Mouse (Mus musculus): Measurements from ENCODE around the gene Zfp595. TPM values are rescaled to one million over a fixed set of nuclear protein-coding genes. Genes with fewer than 3 reads are reported as not detected.
"Not testable (repeated sequence)": the region's sequence is repeated elsewhere in the genome, so short reads cannot be mapped to it uniquely, and the experiment has no call there.

The Zfp595 gene
- polyA plus RNA-seq (2012), result 0.11 and 0.18 TPM in 2 replicates

DNA sequence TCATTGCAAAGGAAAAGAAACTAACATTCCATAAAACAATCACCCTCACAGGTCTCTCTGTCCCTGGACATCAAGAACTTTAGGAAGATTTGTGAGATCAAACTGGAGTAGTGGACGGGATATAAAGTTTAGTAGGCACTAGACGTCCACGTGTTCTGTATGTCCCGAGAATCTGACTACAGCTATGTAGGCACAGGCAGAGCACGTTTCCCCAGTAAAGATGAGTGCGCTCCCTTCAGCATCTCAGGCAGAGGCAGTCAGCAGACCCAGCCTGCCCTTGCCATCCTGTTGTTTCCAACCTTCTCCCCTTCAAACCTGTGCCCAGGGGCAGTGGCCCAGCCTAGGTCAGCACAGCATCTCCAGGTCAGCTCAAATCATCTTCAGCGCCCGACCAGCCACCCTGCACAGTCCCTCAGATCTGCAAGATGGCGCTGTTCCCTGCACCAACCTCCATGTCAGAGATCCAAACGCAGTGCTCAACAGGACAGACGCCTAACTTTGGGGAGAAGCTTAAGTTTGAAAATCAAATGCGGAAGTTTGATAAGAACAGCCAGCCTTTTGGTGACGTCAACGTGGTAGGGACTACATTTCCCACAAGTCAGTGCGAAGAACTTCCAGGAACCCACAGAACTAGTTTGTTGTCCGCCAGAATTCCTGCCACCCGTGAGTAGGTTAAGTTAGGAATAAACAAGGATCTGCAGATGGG is at the start of gene Zfp595:
Zfp595 (minus strand) TSS at position 552 of the 706 bp plus-strand sequence.
- no peak for TF ChIP-seq GATA1 (IDR thresholded peaks at IDR 0.05; ENCODE audit: low read length)

DNA sequence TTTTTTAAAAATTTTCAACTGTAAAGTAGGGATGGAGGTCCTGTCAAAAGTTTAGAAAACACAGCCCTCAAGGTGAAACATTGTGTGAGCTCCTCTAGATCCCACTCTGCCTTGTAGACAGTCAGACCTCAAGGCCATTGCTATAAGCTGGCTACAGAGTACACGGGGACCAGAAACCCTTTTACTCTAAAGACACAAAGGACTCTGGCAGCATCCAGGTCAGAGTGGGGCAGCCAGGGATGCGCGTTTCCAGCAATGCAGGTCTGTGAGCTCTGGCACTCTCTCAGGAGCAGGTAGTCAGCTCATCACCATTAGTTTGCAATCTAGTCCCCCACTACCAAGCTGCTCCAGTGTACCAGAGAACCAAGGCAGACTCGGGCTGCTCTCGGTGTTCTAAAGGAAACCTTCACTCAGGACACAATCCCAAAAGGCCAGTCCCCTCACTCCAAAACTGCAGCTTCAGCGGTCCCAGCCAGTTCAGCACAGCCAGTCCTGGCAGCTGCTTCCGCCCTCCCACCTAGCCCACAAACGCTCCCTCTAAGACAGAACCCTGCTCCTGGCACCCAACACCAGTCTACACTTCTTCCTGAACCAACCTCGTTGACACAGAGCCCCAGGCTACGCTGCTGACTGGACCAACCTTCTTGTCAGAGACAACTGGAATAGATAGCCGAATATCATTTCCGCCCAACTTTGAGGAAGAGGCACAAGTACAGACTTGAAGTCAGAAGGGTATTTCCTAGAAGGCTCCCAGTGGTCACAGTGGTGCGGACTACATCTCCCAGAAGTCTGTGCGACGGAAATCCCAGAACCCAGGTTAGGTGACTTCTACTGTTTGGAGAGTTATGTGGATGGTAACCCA is 42.9 kb upstream of the Zfp595 start, which contains the start of the genes Gm28041 and Zfp456:
Gm28041 (minus strand) TSS at position 684 of the 862 bp plus-strand sequence.
Zfp456 (minus strand) TSS at position 761 of the 862 bp plus-strand sequence.
- not testable (repeated sequence) for TF ChIP-seq GATA1 (IDR thresholded peaks at IDR 0.05; ENCODE audit: low read length)

DNA sequence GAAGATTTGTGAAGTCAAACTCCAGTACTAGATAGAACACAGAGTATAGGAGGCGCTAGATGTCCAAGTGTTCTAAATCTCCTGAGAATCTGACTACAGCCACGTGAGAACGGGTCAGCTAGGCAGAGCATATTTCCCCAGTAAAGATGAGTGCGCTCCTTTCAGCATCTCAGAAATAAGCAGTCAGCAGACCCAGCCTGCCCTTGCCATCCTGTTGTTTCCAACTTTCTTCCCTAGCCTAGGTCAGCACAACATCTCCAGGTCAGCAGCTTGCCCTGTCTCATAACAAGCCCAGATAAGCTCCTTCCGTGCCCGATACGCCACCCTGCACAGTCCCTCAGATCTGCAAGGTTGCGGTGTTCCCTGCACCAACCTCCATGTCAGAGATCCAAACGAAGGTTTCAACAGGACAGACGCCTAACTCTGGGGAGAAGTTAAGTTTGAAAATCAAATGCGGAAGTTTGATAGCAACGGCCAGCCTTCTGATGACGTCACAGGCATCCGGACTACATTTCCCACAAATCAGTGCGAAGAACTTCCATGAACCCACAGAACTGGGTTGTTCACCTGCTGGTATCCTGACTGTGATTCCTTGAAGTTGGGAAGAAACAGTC is 27.9 kb upstream of the Zfp595 start, which contains the start of the genes Gm28044 and Zfp953:
Gm28044 (minus strand) TSS at position 406 of the 614 bp plus-strand sequence.
Zfp953 (minus strand) TSS at position 475 of the 614 bp plus-strand sequence.
- TF ChIP-seq GATA1 (IDR thresholded peaks at IDR 0.05; ENCODE audit: low read length), result no peak

DNA sequence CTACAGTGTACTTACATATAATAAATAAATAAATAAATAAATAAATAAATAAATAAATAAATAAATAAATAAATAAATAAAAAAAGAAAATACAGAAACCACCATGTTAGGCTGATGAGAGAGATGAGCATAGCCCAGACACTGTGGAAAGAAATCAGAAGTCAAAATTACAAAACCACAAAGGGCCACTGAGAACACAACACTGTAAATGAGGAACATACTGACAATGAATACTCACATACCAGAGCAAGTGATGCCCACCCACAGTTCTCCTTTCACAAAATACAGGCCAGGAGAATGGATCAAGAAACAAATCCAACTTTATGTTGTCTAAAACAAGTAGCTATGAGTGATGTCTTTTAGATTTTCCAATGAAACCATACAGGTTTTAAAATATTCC is 19.5 kb upstream of the Zfp595 start:
- no peak for TF ChIP-seq GATA1 (IDR thresholded peaks at IDR 0.05; ENCODE audit: low read length)

DNA sequence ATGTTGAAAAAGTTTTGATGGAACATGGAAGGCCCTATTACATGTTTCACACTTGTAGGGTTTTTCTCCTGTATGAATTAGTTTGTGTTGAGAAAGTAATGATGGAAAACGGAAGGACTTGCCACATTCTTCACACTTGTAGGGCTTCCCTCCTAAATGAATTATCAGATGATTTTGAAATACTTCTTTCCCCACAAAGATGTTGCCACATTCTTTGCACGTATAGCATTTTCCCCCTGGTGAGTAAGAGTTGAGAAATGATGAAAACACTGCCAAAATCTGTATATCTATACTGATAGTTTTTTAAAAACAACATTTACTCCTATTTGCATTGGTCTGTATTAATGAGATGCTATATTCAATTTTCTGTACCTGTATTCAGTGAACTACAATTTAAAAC is 11.1 kb upstream of the Zfp595 start:
- no peak for TF ChIP-seq GATA1 (IDR thresholded peaks at IDR 0.05; ENCODE audit: low read length)

DNA sequence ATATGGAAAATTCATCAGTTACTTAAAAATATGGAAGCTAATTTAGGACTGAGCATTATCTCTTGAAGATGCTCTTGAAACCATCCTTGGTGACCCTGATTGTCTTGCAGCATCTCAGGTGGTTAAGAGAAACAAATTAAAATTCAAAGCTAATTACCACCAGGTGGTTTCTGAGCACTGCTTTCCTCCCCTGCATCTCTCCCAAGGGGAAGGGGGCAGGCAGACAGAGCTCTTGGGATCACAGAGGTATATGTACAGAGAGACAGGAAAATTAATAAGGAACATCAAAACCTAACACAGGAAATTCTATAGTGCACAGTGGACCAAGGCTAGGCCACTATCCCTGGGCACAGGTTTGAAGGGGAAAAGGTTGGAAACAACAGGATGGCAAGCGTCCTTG is 507 bp upstream of the Zfp595 start:
- TF ChIP-seq GATA1 (IDR thresholded peaks at IDR 0.05; ENCODE audit: low read length), result no peak

DNA sequence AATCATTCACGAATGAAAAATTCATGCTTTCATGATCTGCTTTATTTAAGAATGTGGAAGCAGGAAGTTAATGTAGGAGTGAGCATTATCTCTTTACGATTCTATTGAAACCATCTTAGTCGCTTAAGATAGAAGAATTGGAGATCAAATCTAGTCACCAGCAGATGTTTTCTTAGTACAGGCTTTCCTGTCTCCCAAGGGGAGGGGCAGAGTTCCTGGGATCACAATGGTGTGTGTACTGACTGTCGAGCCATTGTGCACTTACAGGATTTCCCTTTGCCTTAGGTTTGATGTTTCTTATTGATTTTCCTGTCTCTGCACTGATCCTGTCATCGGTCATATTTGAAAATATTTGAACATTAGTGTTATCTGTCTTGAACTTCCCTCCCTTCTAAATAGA is 25.7 kb downstream of the Zfp595 start:
- no peak for TF ChIP-seq GATA1 (IDR thresholded peaks at IDR 0.05; ENCODE audit: low read length)

DNA sequence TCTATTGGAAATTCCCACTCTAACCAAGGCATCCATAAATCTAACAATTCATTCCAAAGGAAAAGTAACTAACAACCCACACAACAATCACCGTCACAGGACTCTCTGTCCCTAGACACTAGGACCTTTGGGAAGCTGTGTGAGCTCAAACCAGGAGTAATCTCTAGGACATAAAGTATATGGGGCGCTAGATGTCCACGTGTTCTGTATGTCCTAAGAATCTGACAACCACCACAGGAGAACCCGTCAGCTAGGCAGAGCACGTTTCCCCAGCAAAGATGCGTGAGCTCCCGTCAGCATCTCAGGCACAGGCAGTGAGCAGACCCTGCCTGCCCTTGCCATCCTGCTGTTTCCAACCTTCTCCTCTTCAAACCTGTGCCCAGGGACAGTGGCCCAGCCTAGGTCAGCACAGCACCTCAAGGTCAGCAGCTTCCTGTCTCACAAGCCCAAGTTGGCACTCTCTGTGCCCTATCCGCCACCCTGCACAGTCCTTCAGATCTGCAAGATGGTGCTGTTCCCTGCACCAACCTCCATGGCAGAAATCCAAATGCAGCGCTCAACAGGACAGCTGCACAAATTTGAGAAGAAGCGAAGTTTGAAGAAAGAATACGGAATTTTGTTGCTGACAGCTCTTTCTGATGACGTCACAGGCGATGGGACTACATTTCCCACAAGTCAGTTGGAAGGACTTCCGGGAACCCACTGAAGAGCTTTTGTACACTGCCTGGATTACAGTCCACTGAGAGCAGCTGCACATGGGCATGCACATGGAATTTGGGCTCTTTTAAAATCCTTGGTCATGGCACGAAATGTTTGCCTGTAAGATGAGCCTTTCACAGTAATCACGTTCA is 26.3 kb downstream of the Zfp595 start, which contains the start of gene Zfp457:
Zfp457 (minus strand) TSS at position 664 of the 851 bp plus-strand sequence.
- no peak for TF ChIP-seq GATA1 (IDR thresholded peaks at IDR 0.05; ENCODE audit: low read length)

DNA sequence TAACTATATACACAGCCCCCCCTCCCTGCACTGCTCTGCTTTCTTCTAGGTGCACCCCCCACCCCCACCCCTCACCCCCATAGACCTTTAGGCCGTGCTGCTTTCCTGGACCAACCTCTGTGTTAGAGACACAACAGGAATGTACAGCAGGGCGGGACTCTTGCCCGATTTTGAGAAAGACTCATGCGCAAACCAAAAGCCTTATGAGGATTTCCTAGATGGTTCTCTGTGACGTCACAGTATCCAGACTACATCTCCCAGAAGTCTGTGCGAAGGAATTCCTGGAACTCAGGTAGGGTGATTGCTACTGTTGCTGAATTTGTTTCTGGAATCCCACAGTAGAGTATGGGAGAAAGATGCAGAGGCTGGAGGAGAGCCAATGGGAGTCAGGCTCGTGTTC is 54.1 kb downstream of the Zfp595 start, which contains the start of gene Zfp458:
Zfp458 (minus strand) TSS at position 153 of the 400 bp plus-strand sequence.
- TF ChIP-seq GATA1 (IDR thresholded peaks at IDR 0.05; ENCODE audit: low read length), result no peak

DNA sequence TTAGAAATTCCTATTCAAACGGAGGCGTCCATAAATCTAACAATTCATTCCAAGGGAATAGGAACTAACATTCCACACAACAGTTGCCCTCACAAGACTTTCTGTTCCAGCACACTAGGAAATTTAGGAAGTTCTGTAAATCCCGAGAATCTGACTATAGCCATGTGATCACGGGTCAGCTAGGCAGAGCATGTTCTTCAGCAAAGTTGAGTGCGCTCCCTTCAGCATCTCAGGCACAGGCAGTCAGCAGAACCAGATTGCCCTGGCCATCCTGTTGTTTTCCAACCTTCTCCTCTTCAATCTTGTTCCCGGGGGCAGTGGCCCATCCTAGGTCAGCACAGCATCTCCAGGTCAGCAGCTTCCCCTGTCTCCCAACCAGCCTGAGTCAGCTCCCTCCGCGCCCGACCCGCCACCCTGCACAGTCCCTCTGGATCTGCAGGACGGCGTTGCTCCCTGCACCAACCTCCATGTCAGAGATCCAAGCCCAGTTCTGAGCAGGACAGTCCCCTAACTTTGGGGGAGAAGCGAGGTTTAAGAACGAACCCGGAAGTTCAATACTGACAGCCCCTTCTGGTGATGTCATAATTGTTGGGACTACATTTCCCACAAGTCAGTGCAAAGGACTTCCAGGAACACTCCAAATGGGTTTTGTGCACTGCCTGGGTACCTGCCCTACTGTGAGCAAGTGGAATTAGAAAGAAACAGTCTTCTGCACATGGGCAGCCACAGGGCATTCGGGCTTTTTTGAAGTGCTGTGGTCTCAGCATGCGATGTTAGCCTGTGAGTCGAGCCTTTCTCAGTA is 63.6 kb downstream of the Zfp595 start:
- no peak for TF ChIP-seq GATA1 (IDR thresholded peaks at IDR 0.05; ENCODE audit: low read length)

Other genes with a start within 250 kb of the Zfp595 start
- 0.06 TPM in 1 of 2 replicates, not detected in the other for gene Zfp708, start 234.6 kb downstream of the Zfp595 start, polyA plus RNA-seq (2012)
- gene Gm28557, start 224.0 kb downstream of the Zfp595 start, polyA plus RNA-seq (2012), result 0.06 and 0.30 TPM in 2 replicates
- 0.05 TPM in 1 of 2 replicates, not detected in the other for gene Rslcan18, start 216.3 kb downstream of the Zfp595 start, polyA plus RNA-seq (2012)
- 0.23 and 0.27 TPM in 2 replicates for gene Zfp759, start 210.9 kb downstream of the Zfp595 start, polyA plus RNA-seq (2012)
- gene Rsl1, start 159.4 kb downstream of the Zfp595 start, polyA plus RNA-seq (2012), result 0.02 and 0.14 TPM in 2 replicates
- gene Zfp455, start 138.1 kb downstream of the Zfp595 start, polyA plus RNA-seq (2012), result 0.02 and 0.04 TPM in 2 replicates
- 0.12 and 0.16 TPM in 2 replicates for gene Zfp458, start 54.1 kb downstream of the Zfp595 start, polyA plus RNA-seq (2012)
- 0.09 and 0.22 TPM in 2 replicates for gene Zfp457, start 26.1 kb downstream of the Zfp595 start, polyA plus RNA-seq (2012)
- not detected in 2 replicates for gene Gm28044, start 28.0 kb upstream of the Zfp595 start, polyA plus RNA-seq (2012)
- 0.03 TPM in 2 replicates for gene Zfp953, start 28.0 kb upstream of the Zfp595 start, polyA plus RNA-seq (2012)
- not detected in 2 replicates for gene Gm28041, start 43.2 kb upstream of the Zfp595 start, polyA plus RNA-seq (2012)
- 0.09 TPM in 2 replicates for gene Zfp456, start 43.2 kb upstream of the Zfp595 start, polyA plus RNA-seq (2012)
- gene Zfp429, start 67.2 kb upstream of the Zfp595 start, polyA plus RNA-seq (2012), result 0.73 and 1.1 TPM in 2 replicates
- gene Zfp459, start 88.8 kb upstream of the Zfp595 start, polyA plus RNA-seq (2012), result not detected in 2 replicates
- 0.24 and 0.28 TPM in 2 replicates for gene Zfp874a, start 119.1 kb upstream of the Zfp595 start, polyA plus RNA-seq (2012)
- 0.28 and 0.33 TPM in 2 replicates for gene Zfp874b, start 151.7 kb upstream of the Zfp595 start, polyA plus RNA-seq (2012)
- gene Zfp58, start 168.0 kb upstream of the Zfp595 start, polyA plus RNA-seq (2012), result 0.25 and 0.38 TPM in 2 replicates
- not detected in 2 replicates for gene Gm26965, start 193.6 kb upstream of the Zfp595 start, polyA plus RNA-seq (2012)
- gene Zfp87, start 193.6 kb upstream of the Zfp595 start, polyA plus RNA-seq (2012), result 0.32 and 0.72 TPM in 2 replicates
- 0.17 and 0.18 TPM in 2 replicates for gene Zfp748, start 221.3 kb upstream of the Zfp595 start, polyA plus RNA-seq (2012)